Mouse (Mus musculus) thymus, adult 2 months (tissue): ENCODE results near the gene Lsg1. TPM values are rescaled to one million over a fixed set of nuclear protein-coding genes. Genes with fewer than 3 reads are reported as not detected.

Experiments used
- DNase-seq: peaks from one replicate; pipeline ENCODE4 v3.0.0; 2021
- H3K27ac ChIP-seq: fragments of 200-500 bp; 2 replicates; pipeline ENCODE4 v1.5.1; 2012; ENCODE audit warnings: low read length, control low read depth; ENCODE audit not compliant: control insufficient read depth, insufficient read depth
- H3K27me3 ChIP-seq: fragments of 200-500 bp; 2 replicates; pipeline ENCODE4 v1.6.1; 2012; ENCODE audit warnings: mild to moderate bottlenecking, low read length, moderate library complexity, mixed read lengths; ENCODE audit not compliant: control insufficient read depth, insufficient read depth
- H3K36me3 ChIP-seq: fragments of 200-500 bp; 2 replicates; pipeline ENCODE4 v1.6.1; 2012; ENCODE audit warnings: mild to moderate bottlenecking, low read length, moderate library complexity; ENCODE audit not compliant: control insufficient read depth, insufficient read depth
- H3K4me1 ChIP-seq: fragments of 200-500 bp; replicated peaks from 2 replicates; pipeline ENCODE4 v1.6.1; 2012; ENCODE audit warnings: low read length; ENCODE audit not compliant: control insufficient read depth, insufficient read depth
- H3K4me3 ChIP-seq: fragments of 200-500 bp; 2 replicates; pipeline ENCODE4 v1.5.1; 2012; ENCODE audit warnings: mild to moderate bottlenecking, low read length, control low read depth, moderate library complexity; ENCODE audit not compliant: control insufficient read depth, insufficient read depth
- CTCF ChIP-seq: fragments of 200-500 bp; IDR thresholded peaks from 2 replicates; pipeline ENCODE4 v1.5.1; 2012; ENCODE audit warnings: mild to moderate bottlenecking, control low read depth, low read length, moderate library complexity, borderline replicate concordance; ENCODE audit not compliant: control insufficient read depth, poor library complexity, insufficient read depth; ENCODE audit errors: extremely low read depth
- POLR2A ChIP-seq: fragments of 200-500 bp; IDR thresholded peaks from 2 replicates; pipeline ENCODE4 v1.6.1; 2012; ENCODE audit warnings: mild to moderate bottlenecking, low read length, control low read depth, moderate library complexity; ENCODE audit not compliant: control insufficient read depth, poor library complexity, insufficient read depth; ENCODE audit errors: extremely low read depth
- WGBS: fragments of 180-500 bp; shearing (Covaris S2); methylation state at CpG from one replicate; pipeline ENCODE4 v1.1.7; 2018; 5-methylcytosine and 5-hydroxymethylcytosine counted together
- polyA plus RNA-seq: library from polyadenylated mRNA; depleted of rRNA; stranded (reverse); fragments of >200 nt; gene quantifications from 2 replicates; pipeline ENCODE4 v1.2.3, GENCODE M21; 2012

The Lsg1 gene
- polyA plus RNA-seq, 1 experiment = 20.0 TPM

DNA sequence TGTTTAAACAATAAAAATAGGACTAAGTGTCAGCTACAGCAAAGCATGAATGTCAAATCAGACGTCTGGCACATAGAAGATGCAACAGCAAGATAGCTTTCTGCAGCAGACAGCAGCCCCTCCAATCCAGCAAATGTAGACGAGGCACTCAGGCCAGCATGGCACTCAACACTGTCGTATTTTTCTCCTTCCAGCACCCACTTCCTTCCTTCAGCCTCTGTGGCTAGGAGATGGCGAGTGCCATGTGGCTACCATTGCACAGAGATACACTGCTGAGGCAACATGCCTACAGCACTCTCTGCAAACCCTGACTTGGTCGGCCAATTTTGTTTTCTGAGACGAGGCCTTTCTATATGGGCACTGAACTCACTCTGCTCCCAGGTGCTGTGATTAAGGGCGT lies 11.6 kb downstream of the Lsg1 start:
- 40% methylated on average over 7 of the region's 7 CpGs for WGBS
- TF ChIP-seq POLR2A (no peak), CTCF (no peak)
- Histone ChIP-seq H3K4me3 (no peak overlapping the region), H3K36me3 (peaks cover 73% of the 10 kb centered on the region), H3K4me1 (no peaks in the 10 kb centered on the region), H3K27me3 (no peaks in the 10 kb centered on the region), H3K27ac (no peak overlapping the region)
- DNase-seq = no peak

DNA sequence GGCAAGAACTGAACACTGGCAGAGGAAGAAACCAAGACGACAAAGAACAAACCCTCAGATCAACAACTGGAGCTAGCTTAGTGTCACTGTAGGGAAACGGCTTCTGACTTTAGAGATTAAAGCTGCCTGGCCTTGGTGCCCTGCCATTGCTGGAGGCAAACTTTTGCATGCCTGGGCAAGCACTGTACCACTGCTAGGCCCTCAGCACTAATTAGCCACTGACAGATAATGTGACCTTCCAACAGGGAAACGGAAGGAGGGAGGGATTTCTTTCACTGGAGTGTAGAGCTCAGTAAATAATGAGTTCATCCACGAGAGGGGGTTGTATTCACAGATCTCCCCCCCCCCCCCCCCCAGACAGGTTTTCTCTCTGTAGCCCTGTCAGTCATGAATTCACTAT lies 15.2 kb downstream of the Lsg1 start:
- DNase-seq = no peak
- Histone ChIP-seq H3K27me3 (no peaks in the 10 kb centered on the region), H3K4me1 (no peaks in the 10 kb centered on the region), H3K27ac (no peak overlapping the region), H3K36me3 (peaks cover 78% of the 10 kb centered on the region), H3K4me3 (no peak overlapping the region)
- 91% methylated on average over 4 of the region's 4 CpGs for WGBS
- TF ChIP-seq POLR2A = no peak
- no peak for TF ChIP-seq CTCF

DNA sequence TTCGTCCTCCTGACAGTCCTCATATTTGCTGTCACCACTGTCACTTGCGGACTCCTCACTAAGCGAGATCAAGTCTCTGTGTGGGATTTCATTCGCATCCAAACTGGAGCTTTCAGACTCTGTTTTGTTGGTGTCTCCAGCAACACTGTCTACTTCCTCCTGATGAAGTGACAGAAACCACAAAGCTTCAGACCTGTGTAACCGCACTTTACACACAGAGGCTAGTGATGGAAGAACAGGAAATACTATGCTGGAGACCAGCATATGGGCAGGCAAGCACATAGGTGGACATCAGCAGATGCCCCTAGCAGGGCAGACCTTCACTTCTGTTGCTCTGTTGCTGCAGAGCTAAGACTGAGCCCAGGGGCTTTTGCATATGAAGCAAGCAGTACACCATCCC lies 16.0 kb downstream of the Lsg1 start:
- Histone ChIP-seq H3K4me3 (no peak overlapping the region), H3K27ac (no peak overlapping the region), H3K27me3 (no peaks in the 10 kb centered on the region), H3K36me3 (peaks cover 75% of the 10 kb centered on the region), H3K4me1 (no peaks in the 10 kb centered on the region)
- 46% methylated on average over 5 of the region's 5 CpGs for WGBS
- TF ChIP-seq CTCF (no peak), POLR2A (no peak)
- DNase-seq = no peak

DNA sequence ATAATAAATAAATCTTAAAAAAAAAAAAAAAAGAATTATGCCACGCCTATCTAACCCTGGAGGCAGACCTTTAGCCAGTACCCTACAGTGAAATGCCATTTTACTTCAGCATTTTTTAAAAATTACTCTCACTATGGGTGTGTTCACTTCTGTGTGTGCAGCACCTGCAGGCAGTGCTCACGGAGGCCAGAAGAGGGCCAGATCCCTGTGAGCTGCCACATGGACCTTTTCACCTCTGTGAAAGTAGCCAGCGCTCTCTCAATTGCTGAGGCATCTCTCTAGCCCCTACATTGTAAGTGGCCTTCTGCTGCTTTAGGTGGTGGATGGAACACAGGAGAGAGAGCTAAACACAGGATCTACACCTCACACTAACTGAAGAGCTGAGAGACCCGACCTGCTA lies 17.2 kb downstream of the Lsg1 start:
- H3K4me1 ChIP-seq = no peaks in the 10 kb centered on the region
- no peak overlapping the region for H3K27ac ChIP-seq
- H3K36me3 ChIP-seq = peaks cover 79% of the 10 kb centered on the region
- no peaks in the 10 kb centered on the region for H3K27me3 ChIP-seq
- TF ChIP-seq POLR2A = no peak
- no peak for TF ChIP-seq CTCF
- H3K4me3 ChIP-seq = no peak overlapping the region
- 96% methylated on average over 4 of the region's 4 CpGs for WGBS
- DNase-seq = no peak

DNA sequence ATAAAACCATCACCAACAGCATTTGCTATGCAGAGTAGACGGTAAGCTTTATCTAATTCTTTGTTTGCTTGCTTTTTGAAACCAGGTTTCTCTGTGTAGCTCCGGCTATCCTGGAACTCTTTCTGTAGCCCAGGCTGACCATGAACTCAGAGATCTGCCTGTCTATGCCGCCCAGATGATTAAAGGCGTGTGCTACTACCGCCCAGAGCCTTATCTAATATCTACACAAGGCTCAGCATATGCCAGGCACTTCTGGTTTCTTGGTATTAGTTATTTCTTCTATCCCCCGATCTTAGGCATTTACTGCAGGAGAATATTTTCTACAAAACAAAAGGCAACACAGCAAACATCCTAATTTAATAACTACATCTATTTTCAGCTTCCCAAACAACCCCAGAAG lies 21.8 kb downstream of the Lsg1 start:
- Histone ChIP-seq H3K27ac (no peak overlapping the region), H3K4me3 (no peak overlapping the region), H3K4me1 (no peaks in the 10 kb centered on the region), H3K27me3 (no peaks in the 10 kb centered on the region), H3K36me3 (peaks cover 89% of the 10 kb centered on the region)
- WGBS = 97% methylated on average over 6 of the region's 6 CpGs
- TF ChIP-seq POLR2A (no peak), CTCF (no peak)
- no peak for DNase-seq

DNA sequence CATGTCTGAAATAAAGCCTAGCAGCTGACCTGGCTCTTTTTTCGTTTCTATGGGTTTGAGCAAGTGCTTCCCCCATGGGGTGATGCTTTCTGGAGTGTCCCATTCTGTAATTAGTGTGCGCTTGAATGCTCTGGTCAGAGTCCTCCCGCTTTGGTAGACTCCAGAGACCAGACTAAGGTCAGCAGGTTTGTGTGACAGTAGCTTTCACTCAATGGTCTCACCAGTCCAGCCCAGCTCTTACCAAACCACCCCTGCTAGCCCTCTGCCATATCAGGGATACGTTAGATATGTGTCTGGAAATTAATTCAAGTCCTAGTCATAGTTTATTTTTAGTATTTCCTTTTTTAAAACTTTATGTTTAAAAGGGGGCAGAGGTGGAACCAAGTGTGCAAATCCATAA lies 26.8 kb downstream of the Lsg1 start:
- H3K4me3 ChIP-seq = no peak overlapping the region
- no peak overlapping the region for H3K27ac ChIP-seq
- no peak for DNase-seq
- no peak for TF ChIP-seq POLR2A
- no peak for TF ChIP-seq CTCF
- H3K4me1 ChIP-seq = no peaks in the 10 kb centered on the region
- WGBS = 96% methylated on average over 4 of the region's 4 CpGs
- H3K36me3 ChIP-seq = peaks cover 56% of the 10 kb centered on the region
- no peaks in the 10 kb centered on the region for H3K27me3 ChIP-seq

DNA sequence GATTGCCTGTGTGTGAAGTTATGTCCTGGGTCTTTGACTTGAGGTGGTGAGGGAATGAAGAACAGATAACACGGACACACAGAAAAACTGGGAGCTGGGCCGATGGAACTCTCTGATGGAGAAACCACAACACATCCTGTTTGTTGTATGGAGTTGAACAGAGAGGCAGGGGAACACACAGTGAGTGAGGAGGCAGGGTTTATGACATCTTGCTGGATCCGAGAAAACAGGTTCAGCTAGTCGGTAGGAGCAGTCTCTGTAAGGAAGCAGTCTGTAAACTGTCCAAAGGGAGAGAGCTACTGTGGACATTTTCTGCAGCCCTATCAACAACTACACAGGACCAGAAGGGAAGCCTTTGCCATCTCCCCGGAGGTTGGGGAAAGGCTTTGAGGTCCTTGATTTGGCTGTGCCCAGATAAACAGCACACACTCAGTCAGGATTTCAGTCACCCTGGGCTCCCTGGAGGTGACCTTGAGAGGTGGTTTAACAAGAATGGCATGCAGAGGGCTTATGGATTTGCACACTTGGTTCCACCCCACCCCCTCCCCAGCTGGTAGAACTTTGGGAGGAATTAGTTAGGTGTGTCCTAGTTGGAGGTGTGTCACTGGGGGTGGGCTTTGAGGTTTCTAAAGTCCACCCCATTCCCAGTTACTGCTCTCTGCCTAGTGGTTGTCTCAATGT lies 27.9 kb downstream of the Lsg1 start:
- no peak for DNase-seq
- H3K27ac ChIP-seq = no peak overlapping the region
- no peaks in the 10 kb centered on the region for H3K27me3 ChIP-seq
- peaks cover 44% of the 10 kb centered on the region for H3K36me3 ChIP-seq
- H3K4me1 ChIP-seq = no peaks in the 10 kb centered on the region
- no peak overlapping the region for H3K4me3 ChIP-seq
- TF ChIP-seq CTCF = no peak
- no peak for TF ChIP-seq POLR2A
- 89% methylated on average over 5 of the region's 5 CpGs for WGBS
